16 mouse cellular contexts compared by ENCODE assay signal in the genomic region with DNA sequence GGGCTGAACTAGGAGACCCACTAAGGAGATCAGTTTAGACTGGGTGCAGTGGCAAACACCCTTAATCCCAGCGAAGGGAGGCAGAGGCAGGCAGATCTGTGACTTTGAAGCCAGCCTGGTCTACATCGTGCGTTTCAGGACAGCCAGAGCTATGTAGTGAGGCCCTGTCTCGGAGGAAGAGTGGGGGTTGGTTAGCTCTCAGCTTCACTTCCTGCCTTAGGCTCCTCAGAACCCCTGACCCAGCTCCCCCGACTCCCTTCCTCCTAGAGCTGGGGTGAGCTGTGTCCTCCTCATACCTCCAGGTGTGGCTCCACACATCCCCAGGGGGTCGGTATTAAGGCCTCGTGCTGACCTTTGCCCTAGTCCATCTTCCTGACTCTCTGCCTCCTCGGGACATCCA. TPM values are rescaled to one million over a fixed set of nuclear protein-coding genes. Genes with fewer than 3 reads are reported as not detected.
DNase-seq lines count a peak whose midpoint lies in the region; ATAC-seq and TF ChIP-seq lines count a peak whose summit lies in the region.
"Had no signal": no experiment of that assay in that cellular context is flagged by ENCODE, and none has a peak within 500 bp of the region (broad histone marks: within the 10 kb centered on the region; RNA-seq: fewer than 3 reads in every experiment).

No protein-coding gene starts in this region.

- H3K4me1 ChIP-seq in heart, embryonic 16.5 days (ENCODE audit: control insufficient read depth, insufficient read depth, low read length) = peaks cover 13% of the 10 kb centered on the region
- H3K4me1 ChIP-seq in lung, postnatal 0 days (ENCODE audit: insufficient read depth, low read depth, low read length) = no peaks in the 10 kb centered on the region; the same call in 1 of the 2 replicates

- DNase-seq in heart, postnatal 36 days = no peak
- peak; percentile 38 for DNase-seq in CD4-positive helper T cell, adult 2 months (ENCODE audit: low read depth, low spot score)
- peak; percentile 46 for DNase-seq in CD4-positive, CD25-positive, alpha-beta regulatory T cell, adult 2 months (ENCODE audit: low read depth, low spot score)
- DNase-seq in naive thymus-derived CD4-positive, alpha-beta T cell, adult 2 months (ENCODE audit: low read depth) = peak; percentile 57
- DNase-seq in adipocyte (ENCODE audit: low spot score) = no peak
- DNase-seq in lung, postnatal 0 days (ENCODE audit: low spot score) = no peak
- DNase-seq: cerebellum, postnatal 14 days; gastrocnemius, adult 2 months; kidney, adult 11 months; kidney, postnatal 36 days; liver, embryonic 13.5 days; lung, postnatal 14 days had no signal

- TF ChIP-seq EP300 in lung, postnatal 0 days (IDR thresholded peaks at IDR 0.05) = no peak

- H3K27ac ChIP-seq in heart, embryonic 16.5 days (ENCODE audit: low read length) = peak overlapping the region; percentile 46
- no peak overlapping the region for H3K27ac ChIP-seq in lung, postnatal 0 days (ENCODE audit: low read length)
- H3K27ac ChIP-seq: gastrocnemius, adult 2 months; hindbrain, embryonic 13.5 days had no signal

- no peaks in the 10 kb centered on the region for H3K27me3 ChIP-seq in heart, embryonic 16.5 days (ENCODE audit: control insufficient read depth, insufficient read depth, low read length)
- no peaks in the 10 kb centered on the region for H3K27me3 ChIP-seq in lung, postnatal 0 days (replicated peaks; ENCODE audit: insufficient read depth, low read length)
- H3K27me3 ChIP-seq: hindbrain, embryonic 13.5 days; liver, embryonic 13.5 days had no signal

- WGBS in heart, embryonic 16.5 days = 49% methylated on average over 8 of the region's 8 CpGs
- WGBS in lung, postnatal 0 days = 57% methylated on average over 8 of the region's 8 CpGs

- H3K4me3 ChIP-seq in heart, embryonic 16.5 days (ENCODE audit: low read length) = no peak overlapping the region
- no peak overlapping the region for H3K4me3 ChIP-seq in lung, postnatal 0 days (ENCODE audit: low read depth, low read length)
- H3K4me3 ChIP-seq: gastrocnemius, adult 2 months; hindbrain, embryonic 13.5 days; liver, embryonic 13.5 days had no signal

- H3K9me3 ChIP-seq in heart, embryonic 16.5 days (replicated peaks; ENCODE audit: control insufficient read depth, low read length) = no peaks in the 10 kb centered on the region
- H3K9me3 ChIP-seq in lung, postnatal 0 days (ENCODE audit: low read length) = no peaks in the 10 kb centered on the region
- H3K9me3 ChIP-seq: hindbrain, embryonic 13.5 days; liver, embryonic 13.5 days had no signal

- no peak overlapping the region for H3K4me2 ChIP-seq in heart, embryonic 16.5 days (ENCODE audit: low read depth, low read length)
- no peak overlapping the region for H3K4me2 ChIP-seq in lung, postnatal 0 days (replicated peaks; ENCODE audit: low read depth, low read length)
- H3K4me2 ChIP-seq: hindbrain, embryonic 13.5 days; liver, embryonic 13.5 days had no signal

- intact Hi-C loops in heart, postnatal 36 days (cut with DNase I) = no loop called here

- peaks cover 21% of the 10 kb centered on the region for H3K36me3 ChIP-seq in heart, embryonic 16.5 days (ENCODE audit: control insufficient read depth, insufficient read depth)
- H3K36me3 ChIP-seq in lung, postnatal 0 days (ENCODE audit: insufficient read depth, low read length) = peaks cover 18% of the 10 kb centered on the region

- no peak for TF ChIP-seq CTCF in lung, postnatal 0 days (IDR thresholded peaks at IDR 0.05)

- ATAC-seq in heart, embryonic 16.5 days (replicated peaks; ENCODE audit: extremely low read depth, insufficient read depth, low FRiP score) = 0 out of 2 replicates have a peak, but pooled peaks have one; percentile 5
- no peak for ATAC-seq in lung, postnatal 0 days
- ATAC-seq: forebrain, embryonic 14.5 days had no signal

- peak overlapping the region; percentile 49 for H3K9ac ChIP-seq in heart, embryonic 16.5 days (ENCODE audit: low read length)
- no peak overlapping the region for H3K9ac ChIP-seq in lung, postnatal 0 days (replicated peaks; ENCODE audit: low read depth)
- H3K9ac ChIP-seq: hindbrain, embryonic 13.5 days had no signal

RNA-seq across cellular contexts. Expression of a gene that starts 4.0 kb away (rescaled TPM):
- 2.5 and 3.2 TPM in 2 replicates for polyA plus RNA-seq in heart, embryonic 16.5 days (2015; fragmentation: Nextera tagmentation; extraction: Ambion mirVana)
- total RNA-seq in heart, postnatal 36 days (2021) = 1 to 10 TPM in 1 of 2 experiments, under 1 TPM in 1; 1.00 to 1.4 TPM
- 1.3 and 1.5 TPM in 2 replicates for polyA plus RNA-seq in lung, postnatal 0 days (2015; fragmentation: Nextera tagmentation; extraction: Ambion mirVana)
- total RNA-seq: monocyte, adult 5-6 weeks had no signal

RNA-seq across cellular contexts. Expression of a gene that starts 37.7 kb away (rescaled TPM):
- polyA plus RNA-seq in heart, embryonic 16.5 days (2015; fragmentation: Nextera tagmentation; extraction: Ambion mirVana) = 52.9 and 59.0 TPM in 2 replicates
- 10 to 100 TPM; 37.7 to 40.7 TPM for total RNA-seq in heart, postnatal 36 days (2021)
- 96.4 and 107 TPM in 2 replicates for polyA plus RNA-seq in lung, postnatal 0 days (2015; fragmentation: Nextera tagmentation; extraction: Ambion mirVana)

RNA-seq across cellular contexts. Expression of a gene that starts 47.4 kb away (rescaled TPM):
- 0.65 and 0.97 TPM in 2 replicates for polyA plus RNA-seq in heart, embryonic 16.5 days (2015; fragmentation: Nextera tagmentation; extraction: Ambion mirVana)
- total RNA-seq in heart, postnatal 36 days (2021) = under 1 TPM; 0.35 to 0.69 TPM
- 0.08 and 0.29 TPM in 2 replicates for polyA plus RNA-seq in lung, postnatal 0 days (2015; fragmentation: Nextera tagmentation; extraction: Ambion mirVana)

RNA-seq across cellular contexts. Expression of a gene that starts 54.3 kb away (rescaled TPM):
- polyA plus RNA-seq in heart, embryonic 16.5 days (2015; fragmentation: Nextera tagmentation; extraction: Ambion mirVana) = 299 and 310 TPM in 2 replicates
- 100 to 1,000 TPM; 522 TPM for total RNA-seq in heart, postnatal 36 days (2021)
- 464 and 478 TPM in 2 replicates for polyA plus RNA-seq in lung, postnatal 0 days (2015; fragmentation: Nextera tagmentation; extraction: Ambion mirVana)

Comparison
In these comparisons a context has a peak if more than half of its experiments do, and no peak if none do; other contexts are left out.
1. DNase-seq: peak in CD4-positive helper T cell, adult 2 months (single experiment), CD4-positive, CD25-positive, alpha-beta regulatory T cell, adult 2 months (single experiment) and naive thymus-derived CD4-positive, alpha-beta T cell, adult 2 months (single experiment); none in heart, postnatal 36 days (0 of 2), adipocyte (single experiment) and lung, postnatal 0 days (single experiment).